Mouse (Mus musculus): Measurements from ENCODE around the gene Atp13a3. TPM values are rescaled to one million over a fixed set of nuclear protein-coding genes. Genes with fewer than 3 reads are reported as not detected.

Gene Atp13a3
- polyA plus RNA-seq, 2 experiments, result 8.7 to 14.8 TPM

DNA sequence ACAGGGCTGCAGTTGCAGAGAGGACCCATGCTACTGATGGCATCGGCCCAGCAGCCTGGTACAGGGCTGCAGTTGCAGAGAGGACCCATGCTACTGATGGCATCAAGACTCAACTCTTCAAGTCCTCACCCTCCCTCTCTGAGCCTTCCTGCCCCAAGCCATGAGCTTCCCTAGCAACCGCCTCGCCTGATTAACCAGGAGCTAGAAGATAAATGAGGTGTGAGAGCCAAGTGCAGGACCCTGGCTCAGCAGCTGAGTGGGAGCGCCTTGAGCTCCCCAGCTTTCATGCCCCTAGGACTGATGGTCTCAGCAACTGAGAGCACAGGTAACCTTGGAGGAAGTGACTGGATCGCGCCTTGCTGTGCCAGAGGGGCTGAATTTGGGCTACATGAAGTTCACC lies 115.3 kb downstream of the Atp13a3 start:
- DNase-seq (ENCODE audit: low read depth in 3 of 3, low spot score in 3 of 3) (no peak), ATAC-seq (ENCODE audit: insufficient read depth) (no peak)
- Histone ChIP-seq H3K36me3 (replicated peaks; ENCODE audit: control insufficient read depth, insufficient read depth, low read depth) (no peaks in the 10 kb centered on the region), H3K9me3 (ENCODE audit: control insufficient read depth, low read length) (no peaks in the 10 kb centered on the region), H3K4me2 (ENCODE audit: low read depth) (no peak overlapping the region), H3K9ac (replicated peaks) (no peak overlapping the region), H3K4me1 (replicated peaks; ENCODE audit: control insufficient read depth in 2 of 2, insufficient read depth in 2 of 2, low read length in 1 of 2) (no peaks in the 10 kb centered on the region), H3K27me3 (ENCODE audit: control insufficient read depth, insufficient read depth, low read length) (no peaks in the 10 kb centered on the region), H3K4me3 (ENCODE audit: insufficient read depth in 1 of 2, low read depth in 2 of 2, low read length in 2 of 2) (no peak overlapping the region), H3K27ac (no peak overlapping the region)
- 62% methylated on average over 6 of the region's 6 CpGs for WGBS (ENCODE audit: insufficient replicate concordance)
- TF ChIP-seq CTCF (IDR thresholded peaks at IDR 0.05; ENCODE audit: low read depth) (no peak), EP300 (IDR thresholded peaks at IDR 0.05; ENCODE audit: low read depth) (no peak)

DNA sequence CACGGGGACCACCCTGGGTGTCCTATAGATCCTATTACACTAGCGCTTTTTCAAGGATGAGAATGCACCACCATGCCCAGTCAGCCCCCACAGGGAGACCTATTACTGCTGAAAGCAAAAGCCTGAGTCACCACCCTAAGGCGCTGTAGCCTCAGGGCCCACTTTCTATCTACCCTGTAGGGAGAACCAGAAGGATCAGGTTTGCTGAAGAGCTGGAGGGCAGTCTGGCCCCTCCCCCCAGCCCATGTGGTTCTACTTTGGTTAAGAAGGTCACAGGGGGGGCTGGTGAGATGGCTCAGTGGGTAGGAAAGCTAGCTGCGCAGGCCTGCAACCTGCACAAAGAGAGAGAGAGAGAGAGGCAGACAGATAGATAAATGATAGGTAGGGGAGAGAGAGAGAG lies 120.1 kb downstream of the Atp13a3 start:
- Histone ChIP-seq H3K27ac (no peak overlapping the region), H3K4me3 (ENCODE audit: insufficient read depth in 1 of 2, low read depth in 2 of 2, low read length in 2 of 2) (no peak overlapping the region), H3K9me3 (ENCODE audit: control insufficient read depth, low read length) (no peaks in the 10 kb centered on the region), H3K4me2 (ENCODE audit: low read depth) (no peak overlapping the region), H3K9ac (replicated peaks) (no peak overlapping the region), H3K4me1 (replicated peaks; ENCODE audit: control insufficient read depth in 2 of 2, insufficient read depth in 2 of 2, low read length in 1 of 2) (no peaks in the 10 kb centered on the region), H3K36me3 (replicated peaks; ENCODE audit: control insufficient read depth, insufficient read depth, low read depth) (no peaks in the 10 kb centered on the region), H3K27me3 (ENCODE audit: control insufficient read depth, insufficient read depth, low read length) (peaks cover 29% of the 10 kb centered on the region)
- TF ChIP-seq CTCF (IDR thresholded peaks at IDR 0.05; ENCODE audit: low read depth), result no peak
- no peak for TF ChIP-seq EP300 (IDR thresholded peaks at IDR 0.05; ENCODE audit: low read depth)
- ATAC-seq (ENCODE audit: insufficient read depth), result no peak
- DNase-seq (ENCODE audit: low read depth in 3 of 3, low spot score in 3 of 3), result no peak
- 61% methylated on average over 4 of the region's 4 CpGs for WGBS (ENCODE audit: insufficient replicate concordance)

DNA sequence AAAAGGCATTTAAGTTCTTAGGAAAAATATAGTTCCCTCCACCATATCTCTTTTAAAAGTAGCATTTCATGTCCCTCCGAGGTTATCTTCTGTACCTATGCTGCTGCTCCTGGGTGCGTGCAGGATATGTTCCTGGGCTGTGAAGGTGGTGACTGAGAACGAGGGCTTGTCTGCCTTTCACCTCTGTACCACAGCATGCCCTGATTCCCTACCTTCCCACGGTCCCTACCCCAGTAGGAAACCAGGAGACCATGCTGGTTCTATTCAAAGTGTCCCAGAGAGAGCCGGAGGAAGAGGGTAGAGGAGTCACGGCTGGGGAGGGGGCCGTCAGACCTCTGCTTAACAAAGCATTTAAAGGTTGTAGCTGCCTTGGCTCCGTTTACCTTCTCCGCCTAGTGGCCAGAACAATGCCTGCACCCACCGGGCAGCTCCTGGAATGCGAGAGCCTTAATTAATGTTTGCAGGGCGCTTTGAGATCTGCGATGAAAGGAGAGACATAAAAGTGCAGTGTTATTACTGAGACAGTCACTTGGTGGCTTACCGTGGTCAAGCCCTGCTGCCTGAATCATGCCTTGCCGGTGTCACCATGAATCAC lies 121.9 kb downstream of the Atp13a3 start:
- Histone ChIP-seq H3K27me3 (ENCODE audit: control insufficient read depth, insufficient read depth, low read length) (peaks cover 29% of the 10 kb centered on the region), H3K4me3 (ENCODE audit: insufficient read depth in 1 of 2, low read depth in 2 of 2, low read length in 2 of 2) (no peak overlapping the region), H3K4me1 (replicated peaks; ENCODE audit: control insufficient read depth in 2 of 2, insufficient read depth in 2 of 2, low read length in 1 of 2) (no peaks in the 10 kb centered on the region), H3K4me2 (ENCODE audit: low read depth) (0 out of 2 replicates have a peak overlapping the region, but pooled peaks have one; percentile 20), H3K9me3 (ENCODE audit: control insufficient read depth, low read length) (no peaks in the 10 kb centered on the region), H3K36me3 (replicated peaks; ENCODE audit: control insufficient read depth, insufficient read depth, low read depth) (no peaks in the 10 kb centered on the region), H3K9ac (replicated peaks) (no peak overlapping the region), H3K27ac (no peak overlapping the region)
- 4% methylated on average over 15 of the region's 15 CpGs for WGBS (ENCODE audit: insufficient replicate concordance)
- DNase-seq (ENCODE audit: low read depth in 3 of 3, low spot score in 3 of 3), result no peak
- no peak for ATAC-seq (ENCODE audit: insufficient read depth)
- no peak for TF ChIP-seq EP300 (IDR thresholded peaks at IDR 0.05; ENCODE audit: low read depth)
- peak; percentile 77 for TF ChIP-seq CTCF (IDR thresholded peaks at IDR 0.05; ENCODE audit: low read depth)

DNA sequence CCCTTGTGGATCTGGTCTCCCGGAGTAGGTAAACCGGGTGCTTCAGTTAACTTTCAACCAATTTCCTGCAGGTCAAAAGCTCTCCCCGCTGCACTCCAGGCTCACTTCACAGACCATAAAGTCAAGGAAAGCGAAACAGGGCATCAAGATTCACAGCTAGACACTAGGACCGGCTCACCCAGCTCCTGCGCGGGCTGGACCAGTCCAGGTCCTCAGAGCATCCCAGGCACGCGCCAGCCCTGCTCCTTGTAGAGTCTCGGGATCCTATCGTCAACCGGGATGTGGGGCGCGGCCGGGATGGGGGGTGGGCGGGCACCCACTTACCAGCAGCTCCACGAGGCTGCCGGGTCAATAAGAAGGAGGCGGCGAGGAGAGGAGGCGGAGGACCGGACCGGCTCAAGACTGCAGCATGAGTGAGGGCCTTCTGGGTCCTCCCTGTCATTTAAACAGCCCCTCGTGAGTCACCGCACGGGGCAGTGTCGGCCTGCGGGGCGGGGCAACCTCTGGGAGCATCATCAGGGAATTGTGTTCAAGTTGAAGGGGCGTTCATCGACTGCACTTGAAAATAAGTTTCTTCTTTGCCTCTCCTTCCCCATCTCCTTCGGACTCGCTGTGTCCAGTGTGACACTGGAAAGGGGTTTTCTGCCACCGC lies 122.8 kb downstream of the Atp13a3 start, which contains the start of gene Lrrc15:
TSS of gene Lrrc15 (minus strand) at position 413 of the 652 bp plus-strand sequence.
- no peak within 1 kb of the TSS for H3K4me3 ChIP-seq (ENCODE audit: insufficient read depth in 1 of 2, low read depth in 2 of 2, low read length in 2 of 2)
- H3K4me1 ChIP-seq (replicated peaks; ENCODE audit: control insufficient read depth in 2 of 2, insufficient read depth in 2 of 2, low read length in 1 of 2), result no peaks in the 10 kb centered on the region
- no peak within 1 kb of the TSS for H3K27ac ChIP-seq
- H3K27me3 ChIP-seq (ENCODE audit: control insufficient read depth, insufficient read depth, low read length), result peaks cover 29% of the 10 kb centered on the region
- WGBS (ENCODE audit: insufficient replicate concordance), result 6% methylated on average over 34 of the region's 34 CpGs
- H3K9ac ChIP-seq (replicated peaks), result no peak within 1 kb of the TSS
- no peak for DNase-seq (ENCODE audit: low read depth in 3 of 3, low spot score in 3 of 3)
- no peaks in the 10 kb centered on the region for H3K9me3 ChIP-seq (ENCODE audit: control insufficient read depth, low read length)
- TF ChIP-seq CTCF (IDR thresholded peaks at IDR 0.05; ENCODE audit: low read depth) (no peak), EP300 (IDR thresholded peaks at IDR 0.05; ENCODE audit: low read depth) (no peak)
- H3K36me3 ChIP-seq (replicated peaks; ENCODE audit: control insufficient read depth, insufficient read depth, low read depth), result no peaks in the 10 kb centered on the region
- ATAC-seq (ENCODE audit: insufficient read depth), result no peak
- H3K4me2 ChIP-seq (ENCODE audit: low read depth), result peak within 1 kb of the TSS; percentile 39

DNA sequence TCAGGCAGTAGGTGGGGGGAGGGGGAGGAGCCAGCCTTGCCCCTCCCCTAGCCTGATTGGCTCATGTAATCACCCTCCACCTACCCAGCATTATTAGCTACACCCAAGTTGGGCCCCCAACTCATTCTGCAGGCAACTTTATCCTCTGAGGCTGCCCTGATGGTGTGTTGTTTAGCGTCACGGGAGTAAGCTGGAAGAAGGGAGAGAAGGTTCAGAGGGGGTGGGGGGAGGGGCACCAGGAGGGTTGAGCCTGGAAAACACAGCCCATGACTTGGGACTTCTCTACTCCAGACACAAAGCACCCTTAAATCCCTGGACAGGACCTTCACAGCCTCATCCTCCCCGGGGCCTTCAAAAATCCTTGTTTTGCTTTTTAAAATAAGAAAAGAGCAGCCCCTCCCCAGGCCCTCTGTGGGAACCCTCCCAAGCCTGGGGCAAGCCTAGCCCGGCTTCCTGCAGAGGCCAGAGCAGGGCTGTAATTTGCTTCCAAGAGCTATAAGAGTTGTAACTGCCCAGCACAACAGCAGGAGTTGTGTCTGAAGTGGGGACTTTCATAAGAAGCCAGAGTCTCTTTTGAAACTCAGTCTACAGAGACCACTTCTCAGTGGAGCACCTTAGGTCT lies 125.0 kb downstream of the Atp13a3 start:
- H3K4me3 ChIP-seq (ENCODE audit: insufficient read depth in 1 of 2, low read depth in 2 of 2, low read length in 2 of 2), result no peak overlapping the region
- ATAC-seq (ENCODE audit: insufficient read depth) (no peak), DNase-seq (ENCODE audit: low read depth in 3 of 3, low spot score in 3 of 3) (no peak)
- no peaks in the 10 kb centered on the region for H3K36me3 ChIP-seq (replicated peaks; ENCODE audit: control insufficient read depth, insufficient read depth, low read depth)
- H3K4me1 ChIP-seq (replicated peaks; ENCODE audit: control insufficient read depth in 2 of 2, insufficient read depth in 2 of 2, low read length in 1 of 2), result no peaks in the 10 kb centered on the region
- no peak overlapping the region for H3K9ac ChIP-seq (replicated peaks)
- H3K9me3 ChIP-seq (ENCODE audit: control insufficient read depth, low read length), result no peaks in the 10 kb centered on the region
- H3K27me3 ChIP-seq (ENCODE audit: control insufficient read depth, insufficient read depth, low read length), result peaks cover 29% of the 10 kb centered on the region
- TF ChIP-seq CTCF (IDR thresholded peaks at IDR 0.05; ENCODE audit: low read depth), result no peak
- no peak for TF ChIP-seq EP300 (IDR thresholded peaks at IDR 0.05; ENCODE audit: low read depth)
- 28% methylated on average over 4 of the region's 4 CpGs for WGBS (ENCODE audit: insufficient replicate concordance)
- no peak overlapping the region for H3K4me2 ChIP-seq (ENCODE audit: low read depth)
- no peak overlapping the region for H3K27ac ChIP-seq

All from liver, embryonic 14.5 days (tissue).